Mouse (Mus musculus): Measurements from ENCODE around the gene Noto. TPM values are rescaled to one million over a fixed set of nuclear protein-coding genes. Genes with fewer than 3 reads are reported as not detected.

The Noto gene
- not detected in 2 replicates for polyA plus RNA-seq (2016; fragmentation: Nextera tagmentation; extraction: Ambion mirVana)

DNA sequence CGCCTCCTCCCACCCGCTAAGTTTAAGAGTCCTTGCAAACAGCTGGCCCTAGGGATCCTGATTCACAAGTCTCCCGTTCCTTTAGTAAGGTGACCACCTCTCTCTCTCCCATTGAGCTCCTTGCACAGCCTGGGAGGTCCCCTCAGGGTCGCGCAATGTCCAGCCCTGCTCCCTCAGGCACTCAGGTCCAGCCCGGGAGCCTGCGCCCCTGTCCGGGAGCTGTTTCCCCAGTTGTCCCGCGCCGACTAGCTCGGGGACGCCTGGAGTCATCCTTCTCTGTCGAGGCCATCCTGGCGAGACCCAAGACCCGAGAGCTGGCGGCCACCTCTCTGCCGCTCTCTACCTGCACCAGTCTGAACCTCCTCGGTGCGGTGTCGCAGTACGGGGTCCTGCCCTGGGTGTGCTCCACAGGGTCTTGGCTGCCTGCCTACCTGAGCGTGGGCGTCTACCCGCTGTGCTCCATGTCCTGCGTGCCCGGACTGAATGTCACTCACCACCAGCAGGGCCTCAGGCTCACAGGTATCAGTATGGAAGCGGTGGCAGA lies at the start of gene Noto:
Gene Noto (plus strand): TSS at position 51 of the 544 bp plus-strand sequence.
- 12% methylated on average over 28 of the region's 28 CpGs for WGBS
- Histone ChIP-seq H3K36me3 (no peaks in the 10 kb centered on the region), H3K27ac (no peak within 1 kb of the TSS), H3K9me3 (no peaks in the 10 kb centered on the region), H3K4me1 (no peaks in the 10 kb centered on the region), H3K4me2 (replicated peaks) (peak within 1 kb of the TSS; percentile 35; the same call in 1 of the 2 replicates), H3K4me3 (no peak within 1 kb of the TSS), H3K27me3 (peaks cover 34% of the 10 kb centered on the region), H3K9ac (0 out of 2 replicates have a peak within 1 kb of the TSS, but pooled peaks have one; percentile 21)
- ATAC-seq (ENCODE audit: insufficient number of reproducible peaks, insufficient read depth, low FRiP score, low TSS enrichment): no peak

DNA sequence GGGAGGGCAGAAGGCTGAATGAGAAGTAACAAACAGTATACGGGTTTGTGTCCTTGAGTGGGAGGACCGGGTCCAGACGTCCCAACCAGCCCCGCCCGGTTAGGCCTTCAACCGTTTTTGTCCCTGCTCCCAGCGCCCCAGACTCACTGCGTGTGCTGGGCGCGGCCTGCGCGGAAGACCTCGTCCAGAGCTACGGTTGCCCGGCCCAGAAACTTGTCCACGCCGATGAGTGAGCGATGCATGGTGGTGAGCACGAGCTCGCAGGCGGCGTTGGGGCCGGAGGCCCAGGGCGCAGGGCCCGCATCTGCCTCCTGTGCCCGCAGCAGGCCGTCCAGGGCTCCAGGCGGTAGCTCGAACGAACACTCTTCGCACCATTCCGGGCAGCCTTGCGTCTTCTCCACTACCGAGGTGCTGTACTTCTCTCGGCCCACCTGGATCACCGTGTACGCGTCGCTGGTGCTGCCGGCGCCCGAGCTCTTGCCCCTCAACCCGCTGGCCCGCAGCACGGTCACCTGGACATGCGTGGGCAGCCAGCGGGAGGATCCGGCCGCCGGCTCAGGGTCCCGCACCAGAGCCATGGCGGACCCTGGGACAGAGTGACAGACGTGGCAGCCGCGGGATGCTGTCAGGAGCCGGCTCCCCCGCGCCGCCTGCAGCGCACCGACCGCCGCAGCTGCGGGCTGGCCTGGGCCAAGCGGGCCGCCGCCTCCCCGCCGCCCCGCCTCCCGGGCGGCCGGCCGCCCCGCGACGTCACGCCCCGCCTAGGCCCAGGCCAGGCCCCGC lies 49.5 kb upstream of the Noto start, which contains the start of gene Rab11fip5:
Gene Rab11fip5 (minus strand): TSS at position 684 of the 783 bp plus-strand sequence.
- Histone ChIP-seq H3K4me2 (replicated peaks) (peak within 1 kb of the TSS; percentile 90), H3K4me3 (peak within 1 kb of the TSS; percentile 76), H3K27ac (peak within 1 kb of the TSS; percentile 47; the same call in 1 of the 2 replicates), H3K36me3 (no peaks in the 10 kb centered on the region), H3K4me1 (peaks cover 28% of the 10 kb centered on the region), H3K27me3 (no peaks in the 10 kb centered on the region; the same call in 1 of the 2 replicates), H3K9ac (peak within 1 kb of the TSS; percentile 80), H3K9me3 (no peaks in the 10 kb centered on the region)
- 1% methylated on average over 57 of the region's 80 CpGs for WGBS
- ATAC-seq (ENCODE audit: insufficient number of reproducible peaks, insufficient read depth, low FRiP score, low TSS enrichment): peak; percentile 9

DNA sequence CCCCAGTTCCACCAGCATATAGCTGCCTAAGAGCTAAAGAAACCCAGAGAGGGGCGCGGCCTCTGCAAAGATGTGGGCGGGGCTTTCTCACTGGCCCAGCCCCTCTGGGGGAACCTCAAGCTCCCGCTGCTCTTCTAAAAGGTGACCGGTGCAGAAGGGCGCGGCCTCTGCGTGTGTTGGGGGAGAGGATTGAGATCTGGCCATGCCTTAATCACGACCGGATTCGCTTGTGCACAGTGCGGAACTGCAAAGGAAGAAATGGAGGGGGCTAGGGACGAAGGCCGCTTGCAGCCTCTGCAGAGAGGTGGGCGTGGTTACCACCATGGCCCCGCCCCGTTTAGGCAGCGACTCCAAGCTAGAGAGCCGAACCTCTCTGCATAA lies 49.0 kb upstream of the Noto start:
- H3K9ac ChIP-seq: 0 out of 2 replicates have a peak overlapping the region, but pooled peaks have one; percentile 80
- H3K27me3 ChIP-seq: no peaks in the 10 kb centered on the region; the same call in 1 of the 2 replicates
- no peak overlapping the region for H3K27ac ChIP-seq
- under 1% methylated on average over 19 of the region's 19 CpGs for WGBS
- H3K4me3 ChIP-seq: peak overlapping the region; percentile 76
- peak; percentile 95 for ATAC-seq (ENCODE audit: insufficient number of reproducible peaks, insufficient read depth, low FRiP score, low TSS enrichment)
- peaks cover 24% of the 10 kb centered on the region for H3K4me1 ChIP-seq
- H3K9me3 ChIP-seq: no peaks in the 10 kb centered on the region
- H3K4me2 ChIP-seq (replicated peaks): peak overlapping the region; percentile 90
- H3K36me3 ChIP-seq: no peaks in the 10 kb centered on the region

DNA sequence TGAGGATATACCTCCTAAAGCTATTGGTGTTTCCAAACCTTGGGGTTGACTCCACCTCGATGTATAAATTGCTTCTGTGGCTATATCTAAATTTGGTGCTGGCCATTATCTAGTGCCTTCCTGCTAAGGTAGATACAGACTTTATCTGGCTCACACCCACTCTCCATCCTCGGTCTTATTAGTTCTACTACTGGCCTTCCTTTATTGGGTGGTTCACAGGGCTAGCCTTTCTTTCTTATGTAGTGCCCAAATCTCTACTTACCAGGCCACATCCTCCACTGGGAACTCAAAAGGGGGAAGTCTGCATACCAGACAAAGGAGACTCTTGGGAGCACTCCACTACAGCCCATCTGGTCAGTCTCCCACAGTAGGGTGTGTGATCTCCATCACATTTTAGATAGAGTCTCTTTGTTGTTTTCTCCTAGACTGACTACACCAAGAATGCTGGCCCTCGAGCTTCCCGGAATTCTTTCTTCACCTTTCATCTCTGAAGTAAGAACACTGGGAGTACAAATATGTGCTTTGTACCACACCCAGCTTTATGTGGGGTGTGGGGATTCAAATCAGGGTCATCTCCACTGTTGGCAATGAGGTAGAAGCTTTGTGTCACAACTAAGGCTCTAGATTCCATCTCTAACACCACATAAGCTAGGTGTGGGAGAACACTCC lies 46.5 kb upstream of the Noto start:
- no peak overlapping the region for H3K4me3 ChIP-seq
- no peak overlapping the region for H3K4me2 ChIP-seq (replicated peaks)
- H3K9ac ChIP-seq: no peak overlapping the region
- H3K27me3 ChIP-seq: no peaks in the 10 kb centered on the region; the same call in 1 of the 2 replicates
- H3K9me3 ChIP-seq: no peaks in the 10 kb centered on the region
- no peaks in the 10 kb centered on the region for H3K36me3 ChIP-seq
- 59% methylated on average over 4 of the region's 4 CpGs for WGBS
- ATAC-seq (ENCODE audit: insufficient number of reproducible peaks, insufficient read depth, low FRiP score, low TSS enrichment): no peak
- peaks cover 20% of the 10 kb centered on the region for H3K4me1 ChIP-seq
- no peak overlapping the region for H3K27ac ChIP-seq

DNA sequence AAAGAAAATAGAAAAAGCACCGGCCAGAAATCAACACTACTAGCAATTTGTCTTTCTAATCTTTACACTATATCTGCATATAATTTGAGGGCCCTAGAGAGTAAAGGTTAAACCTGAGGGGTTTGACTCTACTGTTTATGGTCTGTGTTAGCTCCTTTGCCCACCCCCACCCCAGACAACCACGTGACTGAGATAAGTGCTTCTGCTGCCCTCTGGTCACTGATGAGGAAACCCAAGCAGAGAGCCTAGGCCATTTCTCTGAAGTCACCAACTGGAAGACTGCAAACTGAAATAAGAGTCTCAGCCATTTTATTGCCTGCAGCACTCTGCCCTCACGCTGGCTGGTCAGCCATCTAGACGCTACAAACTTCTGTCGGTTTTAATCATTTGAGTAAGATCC lies 45.8 kb upstream of the Noto start:
- Histone ChIP-seq H3K9me3 (no peaks in the 10 kb centered on the region), H3K4me2 (replicated peaks) (no peak overlapping the region), H3K4me1 (peaks cover 14% of the 10 kb centered on the region), H3K27ac (no peak overlapping the region), H3K4me3 (no peak overlapping the region), H3K36me3 (no peaks in the 10 kb centered on the region), H3K27me3 (no peaks in the 10 kb centered on the region; the same call in none of the 2 replicates), H3K9ac (no peak overlapping the region)
- WGBS: 45% methylated on average over 5 of the region's 5 CpGs
- no peak for ATAC-seq (ENCODE audit: insufficient number of reproducible peaks, insufficient read depth, low FRiP score, low TSS enrichment)

DNA sequence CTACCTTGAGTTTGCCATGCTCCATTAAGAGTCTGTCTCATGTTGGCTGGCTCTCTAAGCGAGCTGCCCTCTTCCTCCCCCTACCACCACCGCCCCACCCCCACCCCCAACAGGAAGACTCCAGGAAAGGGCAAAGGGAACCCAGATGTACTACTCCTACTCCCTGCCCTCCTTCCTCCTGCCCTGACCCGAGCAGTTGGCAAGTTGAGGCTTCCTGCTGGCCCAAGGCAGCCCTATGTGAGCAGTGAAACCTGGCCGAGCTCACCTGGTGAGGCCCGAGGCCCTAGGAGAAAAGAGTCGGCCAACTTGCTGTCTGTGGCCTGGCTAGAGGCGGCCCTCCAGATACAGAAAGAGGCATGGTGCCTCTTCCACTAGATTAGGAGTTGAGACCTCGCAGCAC lies 45.1 kb upstream of the Noto start:
- H3K9me3 ChIP-seq: no peaks in the 10 kb centered on the region
- WGBS: 52% methylated on average over 8 of the region's 8 CpGs
- no peak overlapping the region for H3K9ac ChIP-seq
- H3K4me3 ChIP-seq: no peak overlapping the region
- peaks cover 6% of the 10 kb centered on the region for H3K4me1 ChIP-seq
- no peaks in the 10 kb centered on the region; the same call in 1 of the 2 replicates for H3K27me3 ChIP-seq
- ATAC-seq (ENCODE audit: insufficient number of reproducible peaks, insufficient read depth, low FRiP score, low TSS enrichment): no peak
- no peaks in the 10 kb centered on the region for H3K36me3 ChIP-seq
- no peak overlapping the region for H3K4me2 ChIP-seq (replicated peaks)
- no peak overlapping the region for H3K27ac ChIP-seq

DNA sequence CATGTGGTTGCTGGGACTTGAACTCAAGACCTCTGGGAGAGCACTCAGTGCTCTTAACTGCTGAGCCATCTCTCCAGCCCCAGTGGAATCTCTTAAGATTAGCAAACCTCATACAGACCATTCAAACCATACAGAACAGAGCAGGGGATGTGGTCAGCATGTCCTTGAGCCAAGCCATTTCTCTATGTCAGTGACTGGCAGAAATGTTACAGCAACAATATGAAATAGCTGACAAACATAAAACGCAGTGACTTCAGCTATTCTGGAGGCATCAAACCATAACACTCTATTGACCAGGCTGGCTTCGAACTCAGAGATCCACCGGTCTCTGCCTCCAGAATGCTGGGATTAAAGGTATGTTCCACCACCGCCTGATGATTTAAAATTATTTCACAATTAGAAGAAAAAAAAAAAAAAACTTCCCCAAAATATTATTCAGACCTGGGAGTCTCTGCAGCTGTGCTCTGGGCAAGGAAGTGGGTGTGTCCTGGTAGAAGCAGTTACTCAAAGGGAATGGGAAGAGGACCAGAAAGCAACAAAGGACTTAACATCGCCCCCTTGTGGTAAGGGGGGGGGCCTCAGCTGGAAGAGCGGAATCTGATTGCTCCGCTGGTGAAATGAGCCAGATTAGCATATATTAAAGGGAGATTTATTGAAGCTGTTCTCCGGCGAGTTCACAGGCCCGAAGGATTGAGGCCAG lies 43.3 kb upstream of the Noto start:
- peak overlapping the region; percentile 33 for H3K4me2 ChIP-seq (replicated peaks)
- H3K4me1 ChIP-seq: peaks cover 2% of the 10 kb centered on the region
- H3K9ac ChIP-seq: no peak overlapping the region
- H3K9me3 ChIP-seq: no peaks in the 10 kb centered on the region
- no peak overlapping the region for H3K4me3 ChIP-seq
- 0 out of 2 replicates have a peak, but pooled peaks have one; percentile 52 for ATAC-seq (ENCODE audit: insufficient number of reproducible peaks, insufficient read depth, low FRiP score, low TSS enrichment)
- no peaks in the 10 kb centered on the region for H3K36me3 ChIP-seq
- no peak overlapping the region for H3K27ac ChIP-seq
- H3K27me3 ChIP-seq: no peaks in the 10 kb centered on the region; the same call in 1 of the 2 replicates
- WGBS: 28% methylated on average over 10 of the region's 10 CpGs

DNA sequence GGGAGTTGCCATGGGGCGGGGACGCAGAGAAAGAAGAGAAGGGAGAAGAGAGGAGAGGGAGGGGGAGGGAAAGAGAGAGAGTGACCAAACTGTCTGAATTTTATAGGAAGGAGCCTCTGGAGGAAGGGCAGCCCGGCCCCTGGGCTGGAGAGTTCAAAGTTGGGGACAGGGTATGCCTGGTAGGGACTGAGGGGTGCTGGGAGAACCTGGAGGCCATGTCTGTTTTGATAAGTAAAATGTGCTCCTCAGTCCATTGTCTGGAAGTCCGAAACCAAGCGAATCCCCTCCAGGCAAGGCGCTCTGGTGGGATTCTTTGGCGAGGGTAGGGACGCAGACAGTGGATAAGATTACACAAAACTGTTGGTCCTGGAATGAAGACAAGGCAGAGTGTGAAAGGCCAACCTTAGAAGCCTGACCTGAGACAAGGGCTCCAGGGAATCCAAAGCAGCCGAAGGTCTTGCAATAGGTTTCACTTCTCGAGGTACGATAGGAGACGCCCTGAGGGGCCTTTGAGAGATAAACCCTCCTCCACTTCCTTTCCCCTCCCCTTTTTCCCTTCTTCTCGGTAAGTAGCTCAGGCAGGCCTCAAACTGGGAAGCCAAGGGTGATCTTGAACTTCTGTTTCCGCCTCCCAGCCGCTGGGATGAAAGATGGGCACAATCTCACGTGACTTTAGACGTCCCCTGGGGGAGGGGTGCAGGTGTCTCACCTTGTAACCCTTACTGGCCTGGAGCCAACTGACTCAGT lies 42.6 kb upstream of the Noto start:
- H3K9ac ChIP-seq: no peak overlapping the region

DNA sequence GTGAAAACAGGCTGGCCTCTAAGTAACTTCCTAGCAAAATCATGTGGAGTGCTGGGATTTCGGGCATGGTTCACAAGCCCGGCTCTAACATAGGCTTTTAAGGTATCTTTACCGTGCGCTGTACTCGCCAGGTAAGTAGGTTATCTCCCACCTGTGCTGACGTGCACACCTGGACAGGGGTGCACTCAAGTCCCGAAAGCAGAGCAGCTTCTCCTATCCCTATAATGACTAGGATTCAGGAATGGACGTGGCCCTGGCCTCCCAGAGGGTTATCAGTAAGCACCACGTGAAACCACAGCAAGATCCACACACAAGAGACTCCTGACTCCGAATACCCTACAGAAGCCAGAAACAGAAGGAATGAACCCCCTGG lies 42.1 kb upstream of the Noto start:
- no peaks in the 10 kb centered on the region; the same call in none of the 2 replicates for H3K27me3 ChIP-seq
- no peak overlapping the region for H3K27ac ChIP-seq
- no peak for ATAC-seq (ENCODE audit: insufficient number of reproducible peaks, insufficient read depth, low FRiP score, low TSS enrichment)
- no peak overlapping the region for H3K9ac ChIP-seq
- no peaks in the 10 kb centered on the region for H3K36me3 ChIP-seq
- no peaks in the 10 kb centered on the region for H3K9me3 ChIP-seq
- H3K4me3 ChIP-seq: no peak overlapping the region
- H3K4me2 ChIP-seq (replicated peaks): no peak overlapping the region
- WGBS: 76% methylated on average over 10 of the region's 10 CpGs
- H3K4me1 ChIP-seq: peaks cover 6% of the 10 kb centered on the region

More for the DNA sequence above, 42.6 kb upstream of the Noto start:
- WGBS: 18% methylated on average over 17 of the region's 17 CpGs
- H3K4me3 ChIP-seq: no peak overlapping the region
- H3K4me1 ChIP-seq: peaks cover 2% of the 10 kb centered on the region
- H3K27ac ChIP-seq: no peak overlapping the region
- H3K27me3 ChIP-seq: no peaks in the 10 kb centered on the region; the same call in none of the 2 replicates
- peak overlapping the region; percentile 33 for H3K4me2 ChIP-seq (replicated peaks)
- H3K36me3 ChIP-seq: no peaks in the 10 kb centered on the region
- H3K9me3 ChIP-seq: no peaks in the 10 kb centered on the region
- ATAC-seq (ENCODE audit: insufficient number of reproducible peaks, insufficient read depth, low FRiP score, low TSS enrichment): no peak

DNA sequence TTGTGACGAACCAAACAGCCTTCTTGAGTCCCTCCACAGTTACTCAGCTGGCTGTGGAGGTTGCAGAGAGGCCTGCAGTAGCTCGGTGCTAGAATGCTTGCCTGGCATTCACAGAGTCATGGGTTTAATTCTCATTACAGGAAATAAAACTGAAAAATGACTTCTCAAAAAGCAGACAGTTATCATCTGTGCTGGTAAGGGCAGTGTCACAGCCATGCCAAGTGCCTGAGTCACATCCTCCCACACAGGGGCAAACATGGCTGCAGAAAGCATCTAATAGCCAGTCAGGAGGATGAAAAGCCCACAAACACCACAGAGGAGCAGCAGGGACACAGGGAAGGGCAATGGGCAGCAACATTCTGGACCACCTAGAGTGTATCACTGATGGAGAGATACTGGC lies 40.9 kb upstream of the Noto start:
- no peak overlapping the region for H3K27ac ChIP-seq

More for the DNA sequence above, 40.9 kb upstream of the Noto start:
- H3K4me2 ChIP-seq (replicated peaks): no peak overlapping the region
- no peaks in the 10 kb centered on the region for H3K36me3 ChIP-seq
- no peak overlapping the region for H3K9ac ChIP-seq
- no peaks in the 10 kb centered on the region for H3K9me3 ChIP-seq
- ATAC-seq (ENCODE audit: insufficient number of reproducible peaks, insufficient read depth, low FRiP score, low TSS enrichment): no peak
- H3K4me1 ChIP-seq: peaks cover 6% of the 10 kb centered on the region
- 77% methylated on average over 2 of the region's 2 CpGs for WGBS
- no peaks in the 10 kb centered on the region; the same call in none of the 2 replicates for H3K27me3 ChIP-seq
- no peak overlapping the region for H3K4me3 ChIP-seq

Data from embryonic facial prominence, embryonic 12.5 days (tissue).